ENCODE assay signal across 26 mouse cellular contexts in genomic region chr1:108548721-108549120, GRCm38 (mm10).
DNase-seq lines count a peak whose midpoint lies in the region; ATAC-seq and TF ChIP-seq lines count a peak whose summit lies in the region.
"Had no signal": no experiment of that assay in that cellular context is flagged by ENCODE, and none has a peak within 500 bp of the region (broad histone marks: within the 10 kb centered on the region; RNA-seq: fewer than 3 reads in every experiment).

No protein-coding gene starts in this region.

- 62% methylated on average over 2 of the region's 2 CpGs for WGBS in intestine, embryonic 16.5 days

- no peak for TF ChIP-seq CTCF in ES-Bruce4 (IDR thresholded peaks at IDR 0.05; ENCODE audit: low read depth, low read length)

- DNase-seq in ES-CJ7 (ENCODE audit: low read depth, low spot score) (peak; percentile 89), WW6 (ENCODE audit: low read depth, low spot score) (peak; percentile 34)
- peak; percentile 20 for DNase-seq in Muller cell, postnatal 12 days (ENCODE audit: inconsistent ontology term)
- no peak for DNase-seq in ovary, adult 18-20 months (ENCODE audit: low spot score)
- DNase-seq in B cell, adult 2 months = no peak
- DNase-seq in right cerebral cortex, postnatal 4 days = no peak
- DNase-seq: adrenal gland, adult 2 months; adrenal gland, postnatal 10 days; adrenal gland, postnatal 25 days; cerebellum, adult 11 months; cerebellum, adult 18-20 months; cerebellum, adult 8-10 months; cerebellum, adult 9-11 months; cerebellum, postnatal 14 days; cerebellum, postnatal 36 days; embryo, embryonic 11 days; forebrain, postnatal 0 days had no signal

- no peak overlapping the region for H3K4me2 ChIP-seq in intestine, embryonic 16.5 days (ENCODE audit: low read depth, low read length)
- H3K4me2 ChIP-seq: embryonic facial prominence, embryonic 12.5 days; embryonic facial prominence, embryonic 15.5 days; forebrain, embryonic 13.5 days; forebrain, embryonic 15.5 days had no signal

- no peak for TF ChIP-seq EP300 in ES-Bruce4 (IDR thresholded peaks at IDR 0.05; ENCODE audit: insufficient read depth, low read depth, low read length)

- H3K27me3 ChIP-seq in ES-Bruce4 (ENCODE audit: control insufficient read depth, insufficient read depth, low read length, poor library complexity, severe bottlenecking) = no peaks in the 10 kb centered on the region
- no peaks in the 10 kb centered on the region for H3K27me3 ChIP-seq in intestine, embryonic 16.5 days (replicated peaks; ENCODE audit: control insufficient read depth, insufficient read depth, low read length)
- H3K27me3 ChIP-seq: CH12.LX; embryonic facial prominence, embryonic 12.5 days; embryonic facial prominence, embryonic 15.5 days; forebrain, embryonic 13.5 days; forebrain, embryonic 15.5 days; Patski had no signal

- no peak for TF ChIP-seq POLR2A in ES-Bruce4 (IDR thresholded peaks at IDR 0.05; ENCODE audit: insufficient read depth, low read length)

- peaks cover 14% of the 10 kb centered on the region for H3K9me3 ChIP-seq in ES-Bruce4 (replicated peaks; ENCODE audit: control insufficient read depth, insufficient read depth, low read length, poor library complexity, severe bottlenecking)
- no peaks in the 10 kb centered on the region for H3K9me3 ChIP-seq in intestine, embryonic 16.5 days (ENCODE audit: control insufficient read depth, low read length)
- H3K9me3 ChIP-seq: embryonic facial prominence, embryonic 12.5 days; embryonic facial prominence, embryonic 15.5 days; forebrain, embryonic 13.5 days; forebrain, embryonic 15.5 days had no signal

- no peak overlapping the region for H3K4me3 ChIP-seq in ES-Bruce4 (ENCODE audit: low read depth, low read length)
- H3K4me3 ChIP-seq in intestine, embryonic 16.5 days (ENCODE audit: low read length) = no peak overlapping the region
- H3K4me3 ChIP-seq: embryonic facial prominence, embryonic 12.5 days; embryonic facial prominence, embryonic 15.5 days; forebrain, embryonic 13.5 days; forebrain, embryonic 15.5 days had no signal

- no peaks in the 10 kb centered on the region for H3K36me3 ChIP-seq in ES-Bruce4 (ENCODE audit: control insufficient read depth, insufficient read depth, low read length, poor library complexity, severe bottlenecking)
- H3K36me3 ChIP-seq in intestine, embryonic 16.5 days (ENCODE audit: control insufficient read depth, insufficient read depth, low read length) = no peaks in the 10 kb centered on the region
- H3K36me3 ChIP-seq: embryonic facial prominence, embryonic 12.5 days; embryonic facial prominence, embryonic 15.5 days; forebrain, embryonic 15.5 days had no signal

- no peak overlapping the region for H3K9ac ChIP-seq in ES-Bruce4 (ENCODE audit: low read depth, poor library complexity, severe bottlenecking)
- no peak overlapping the region for H3K9ac ChIP-seq in intestine, embryonic 16.5 days (ENCODE audit: low read depth, low read length)
- H3K9ac ChIP-seq: embryonic facial prominence, embryonic 12.5 days; embryonic facial prominence, embryonic 15.5 days; forebrain, embryonic 13.5 days; forebrain, embryonic 15.5 days; forebrain, postnatal 0 days had no signal

- no peak for ATAC-seq in intestine, embryonic 16.5 days
- ATAC-seq: CD4-positive, CD25-positive, alpha-beta regulatory T cell, adult 4 months; forebrain, embryonic 13.5 days; forebrain, embryonic 15.5 days; forebrain, postnatal 0 days; Patski had no signal

- H3K4me1 ChIP-seq in ES-Bruce4 (ENCODE audit: control insufficient read depth, insufficient read depth, low read length) = peaks cover 1% of the 10 kb centered on the region
- no peaks in the 10 kb centered on the region for H3K4me1 ChIP-seq in intestine, embryonic 16.5 days (ENCODE audit: control insufficient read depth, insufficient read depth, low read length)
- H3K4me1 ChIP-seq: embryonic facial prominence, embryonic 12.5 days; embryonic facial prominence, embryonic 15.5 days; forebrain, embryonic 13.5 days; forebrain, embryonic 15.5 days had no signal

- peak overlapping the region; percentile 90; the same call in 1 of the 2 replicates for H3K27ac ChIP-seq in ES-Bruce4 (ENCODE audit: insufficient read depth, low read length)
- H3K27ac ChIP-seq in intestine, embryonic 16.5 days (ENCODE audit: low read length) = no peak overlapping the region
- H3K27ac ChIP-seq: embryonic facial prominence, embryonic 12.5 days; embryonic facial prominence, embryonic 15.5 days; forebrain, embryonic 13.5 days; forebrain, embryonic 15.5 days had no signal

Comparison
In these comparisons a context has a peak if more than half of its experiments do, and no peak if none do; other contexts are left out.
1. DNase-seq: peak in ES-CJ7 (single experiment), Muller cell, postnatal 12 days (single experiment) and WW6 (single experiment); none in ovary, adult 18-20 months (single experiment), B cell, adult 2 months (0 of 2) and right cerebral cortex, postnatal 4 days (single experiment).